Mouse (Mus musculus) ovary, adult 18-20 months (tissue): ENCODE results near the gene Dtx4.

Experiments
- DNase-seq: peaks from one replicate; pipeline ENCODE4 v3.0.0; 2022; ENCODE audit warnings: low spot score, mixed read lengths

Gene Dtx4

GRCm38 (mm10) chr19:12417361-12417760 lies 83.9 kb downstream of the Dtx4 start, which contains the start of gene Olfr1441:
Olfr1441 (plus strand) TSS chr19:12417433.
- no peak for DNase-seq
